Mouse (Mus musculus): Measurements from ENCODE around the gene Neu4. TPM values are rescaled to one million over a fixed set of nuclear protein-coding genes. Genes with fewer than 3 reads are reported as not detected.
"Not testable (repeated sequence)": the region's sequence is repeated elsewhere in the genome, so short reads cannot be mapped to it uniquely, and the experiment has no call there.

Neu4 gene
- not detected in 2 replicates for polyA plus RNA-seq (2015; fragmentation: Nextera tagmentation; extraction: Ambion mirVana)

GRCm38 (mm10) chr1:94020151-94020550 is at the start of gene Neu4:
Gene Neu4 (plus strand): TSS chr1:94020451.
- no peak for ATAC-seq
- Histone ChIP-seq H3K36me3 (ENCODE audit: insufficient read depth, low read length) (no peaks in the 10 kb centered on the region), H3K4me3 (ENCODE audit: low read depth, low read length) (no peak within 1 kb of the TSS), H3K27me3 (replicated peaks; ENCODE audit: insufficient read depth, low read length) (no peaks in the 10 kb centered on the region), H3K9ac (replicated peaks; ENCODE audit: low read depth) (no peak within 1 kb of the TSS), H3K9me3 (ENCODE audit: low read length) (no peaks in the 10 kb centered on the region), H3K4me1 (ENCODE audit: insufficient read depth, low read depth, low read length) (no peaks in the 10 kb centered on the region), H3K4me2 (replicated peaks; ENCODE audit: low read depth, low read length) (no peak within 1 kb of the TSS), H3K27ac (ENCODE audit: low read length) (no peak within 1 kb of the TSS)
- DNase-seq (ENCODE audit: low spot score), result no peak
- no peak for TF ChIP-seq CTCF (IDR thresholded peaks at IDR 0.05)
- no peak for TF ChIP-seq EP300 (IDR thresholded peaks at IDR 0.05)
- WGBS, result 81% methylated on average over 6 of the region's 6 CpGs

DNA sequence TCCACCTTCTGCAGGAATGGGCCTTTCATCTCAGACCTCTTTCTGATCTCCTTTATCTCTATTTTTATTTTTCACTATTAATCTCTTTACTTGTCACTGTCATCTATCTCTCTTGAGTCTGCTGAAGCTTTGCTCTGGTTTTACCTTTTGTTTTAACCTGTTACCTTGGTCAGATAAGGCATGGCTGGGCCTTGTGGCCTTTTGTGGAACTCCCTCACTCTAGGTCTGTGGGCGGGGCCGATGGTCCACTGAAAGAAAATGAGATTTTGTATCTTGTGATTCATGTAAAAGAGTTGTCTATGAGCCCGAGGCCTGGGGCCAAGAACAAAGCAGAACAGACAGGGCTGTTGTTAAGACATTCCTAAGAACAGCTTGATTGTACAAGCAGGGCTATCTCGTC is 49.5 kb upstream of the Neu4 start:
- not testable (repeated sequence) for DNase-seq (ENCODE audit: low spot score); H3K4me3 ChIP-seq (ENCODE audit: low read depth, low read length); H3K4me2 ChIP-seq (replicated peaks; ENCODE audit: low read depth, low read length); ATAC-seq; H3K4me1 ChIP-seq (ENCODE audit: insufficient read depth, low read depth, low read length); H3K9me3 ChIP-seq (ENCODE audit: low read length); H3K9ac ChIP-seq (replicated peaks; ENCODE audit: low read depth); H3K36me3 ChIP-seq (ENCODE audit: insufficient read depth, low read length); H3K27me3 ChIP-seq (replicated peaks; ENCODE audit: insufficient read depth, low read length); H3K27ac ChIP-seq (ENCODE audit: low read length)
- no CpG with 5 or more reads among the region's 4 CpGs for WGBS

DNA sequence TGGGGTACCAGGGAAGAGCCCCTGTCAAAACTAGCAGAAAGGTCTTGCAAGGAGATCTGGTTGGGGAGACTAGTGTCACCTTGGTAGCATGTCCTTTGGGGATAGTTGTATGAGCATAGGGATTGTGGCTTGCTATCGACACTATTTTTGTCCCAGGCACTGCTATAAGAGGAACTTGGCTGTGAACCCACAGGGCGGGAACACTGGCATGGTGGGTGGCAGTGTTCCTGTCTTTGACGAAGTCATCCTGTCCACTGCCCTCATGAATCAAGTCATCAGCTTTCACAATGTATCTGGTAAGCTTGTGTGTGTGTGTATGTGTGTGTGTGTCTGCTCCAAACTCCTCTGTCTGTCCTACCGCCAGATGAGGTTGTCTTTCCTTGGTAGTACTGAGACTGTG is 44.5 kb upstream of the Neu4 start:
- ATAC-seq; DNase-seq (ENCODE audit: low spot score); H3K36me3 ChIP-seq (ENCODE audit: insufficient read depth, low read length); H3K9me3 ChIP-seq (ENCODE audit: low read length); H3K9ac ChIP-seq (replicated peaks; ENCODE audit: low read depth); H3K4me2 ChIP-seq (replicated peaks; ENCODE audit: low read depth, low read length); H3K27me3 ChIP-seq (replicated peaks; ENCODE audit: insufficient read depth, low read length); H3K4me1 ChIP-seq (ENCODE audit: insufficient read depth, low read depth, low read length); H3K4me3 ChIP-seq (ENCODE audit: low read depth, low read length); H3K27ac ChIP-seq (ENCODE audit: low read length): not testable (repeated sequence)
- WGBS, result no CpG with 5 or more reads among the region's 4 CpGs

DNA sequence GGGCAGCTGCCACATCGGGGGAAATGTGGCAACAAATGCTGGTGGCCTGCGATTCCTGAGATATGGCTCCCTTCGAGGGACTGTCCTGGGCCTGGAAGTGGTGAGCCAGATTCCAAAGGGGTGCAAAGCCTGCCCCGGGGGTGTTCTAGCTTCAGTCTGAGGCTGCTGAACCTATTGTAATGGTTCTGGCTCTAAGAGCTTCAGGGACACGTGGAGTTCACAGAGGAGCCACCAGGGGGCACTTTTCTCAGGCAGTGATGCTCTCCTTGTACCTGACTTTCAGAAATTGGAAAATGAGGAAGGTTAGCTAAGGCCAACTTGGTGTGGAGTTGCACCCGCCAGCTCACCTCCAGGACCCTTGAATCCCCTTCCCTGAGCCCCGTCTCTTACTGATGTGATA is 42.0 kb upstream of the Neu4 start:
- H3K27me3 ChIP-seq (replicated peaks; ENCODE audit: insufficient read depth, low read length); ATAC-seq; DNase-seq (ENCODE audit: low spot score); H3K4me3 ChIP-seq (ENCODE audit: low read depth, low read length); H3K4me1 ChIP-seq (ENCODE audit: insufficient read depth, low read depth, low read length); H3K36me3 ChIP-seq (ENCODE audit: insufficient read depth, low read length); H3K4me2 ChIP-seq (replicated peaks; ENCODE audit: low read depth, low read length); H3K9me3 ChIP-seq (ENCODE audit: low read length); H3K27ac ChIP-seq (ENCODE audit: low read length); H3K9ac ChIP-seq (replicated peaks; ENCODE audit: low read depth): not testable (repeated sequence)
- no CpG with 5 or more reads among the region's 7 CpGs for WGBS

DNA sequence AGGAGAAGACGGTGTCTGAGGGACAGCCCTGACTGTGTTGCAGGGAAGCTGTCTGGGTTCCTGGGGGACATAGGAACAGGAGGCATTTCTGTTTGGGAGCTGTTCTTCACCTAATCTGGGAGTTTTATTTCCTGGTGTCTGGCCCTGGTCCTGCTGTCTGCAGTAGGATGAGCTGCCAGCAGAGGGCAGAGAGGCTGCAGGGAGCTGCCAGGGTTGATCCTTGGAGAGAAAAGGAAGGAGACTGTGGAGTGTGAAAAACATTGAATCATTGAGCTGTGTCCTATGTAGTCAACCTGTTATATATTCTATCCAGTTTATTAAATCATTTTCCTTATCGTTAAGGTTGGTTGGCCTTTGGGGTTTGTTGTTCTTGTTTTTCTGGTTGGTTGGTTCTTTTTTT is 39.3 kb upstream of the Neu4 start:
- DNase-seq (ENCODE audit: low spot score); H3K4me1 ChIP-seq (ENCODE audit: insufficient read depth, low read depth, low read length); H3K27ac ChIP-seq (ENCODE audit: low read length); H3K36me3 ChIP-seq (ENCODE audit: insufficient read depth, low read length); H3K9ac ChIP-seq (replicated peaks; ENCODE audit: low read depth); H3K9me3 ChIP-seq (ENCODE audit: low read length); H3K4me2 ChIP-seq (replicated peaks; ENCODE audit: low read depth, low read length); H3K4me3 ChIP-seq (ENCODE audit: low read depth, low read length); H3K27me3 ChIP-seq (replicated peaks; ENCODE audit: insufficient read depth, low read length): not testable (repeated sequence)
- ATAC-seq, result 0 out of 2 replicates have a peak, but pooled peaks have one; percentile 37
- WGBS, result no CpG with 5 or more reads among the region's 2 CpGs

GRCm38 (mm10) chr1:93986167-93986566 is 34.1 kb upstream of the Neu4 start:
- Histone ChIP-seq H3K27ac (ENCODE audit: low read length) (no peak overlapping the region), H3K27me3 (replicated peaks; ENCODE audit: insufficient read depth, low read length) (no peaks in the 10 kb centered on the region), H3K9me3 (ENCODE audit: low read length) (no peaks in the 10 kb centered on the region), H3K4me3 (ENCODE audit: low read depth, low read length) (no peak overlapping the region), H3K4me1 (ENCODE audit: insufficient read depth, low read depth, low read length) (no peaks in the 10 kb centered on the region), H3K36me3 (ENCODE audit: insufficient read depth, low read length) (no peaks in the 10 kb centered on the region), H3K4me2 (replicated peaks; ENCODE audit: low read depth, low read length) (no peak overlapping the region), H3K9ac (replicated peaks; ENCODE audit: low read depth) (no peak overlapping the region)
- DNase-seq (ENCODE audit: low spot score) (no peak), ATAC-seq (no peak)
- TF ChIP-seq EP300 (IDR thresholded peaks at IDR 0.05) (no peak), CTCF (IDR thresholded peaks at IDR 0.05) (no peak)
- 75% methylated on average over 3 of the region's 3 CpGs for WGBS

GRCm38 (mm10) chr1:93988786-93989185 is 31.5 kb upstream of the Neu4 start:
- H3K9me3 ChIP-seq (ENCODE audit: low read length), result no peaks in the 10 kb centered on the region
- no peak overlapping the region for H3K9ac ChIP-seq (replicated peaks; ENCODE audit: low read depth)
- 52% methylated on average over 3 of the region's 3 CpGs for WGBS
- ATAC-seq, result no peak
- H3K27ac ChIP-seq (ENCODE audit: low read length), result no peak overlapping the region
- no peak overlapping the region for H3K4me2 ChIP-seq (replicated peaks; ENCODE audit: low read depth, low read length)
- H3K27me3 ChIP-seq (replicated peaks; ENCODE audit: insufficient read depth, low read length), result no peaks in the 10 kb centered on the region
- H3K4me3 ChIP-seq (ENCODE audit: low read depth, low read length), result no peak overlapping the region
- TF ChIP-seq EP300 (IDR thresholded peaks at IDR 0.05) (no peak), CTCF (IDR thresholded peaks at IDR 0.05) (no peak)
- DNase-seq (ENCODE audit: low spot score), result no peak
- no peaks in the 10 kb centered on the region for H3K36me3 ChIP-seq (ENCODE audit: insufficient read depth, low read length)
- H3K4me1 ChIP-seq (ENCODE audit: insufficient read depth, low read depth, low read length), result no peaks in the 10 kb centered on the region

DNA sequence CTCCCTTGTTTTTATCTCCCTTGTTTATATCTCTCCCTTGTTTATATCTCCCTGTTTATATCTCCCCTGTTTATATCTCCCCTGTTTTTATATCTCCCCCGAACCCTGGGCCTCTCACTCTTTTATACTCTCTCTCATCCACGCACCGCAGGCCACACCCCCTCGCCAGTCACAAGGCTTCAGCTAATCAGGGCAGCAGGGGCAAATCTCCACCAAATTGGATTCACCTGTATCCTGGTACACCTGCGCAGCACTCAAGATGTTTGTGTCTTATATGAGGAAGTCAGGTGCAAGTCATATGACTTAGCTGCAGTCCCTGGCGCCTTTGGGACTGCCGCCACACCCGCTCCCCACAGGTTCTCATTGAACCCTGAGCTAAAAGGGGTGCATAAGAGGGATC is 30.0 kb upstream of the Neu4 start, which contains the start of gene Gal3st2c:
TSS of gene Gal3st2c (plus strand) at position 301 of the 400 bp plus-strand sequence.
- H3K4me3 ChIP-seq (ENCODE audit: low read depth, low read length); ATAC-seq: not testable (repeated sequence)
- 77% methylated on average over 7 of the region's 8 CpGs for WGBS

DNA sequence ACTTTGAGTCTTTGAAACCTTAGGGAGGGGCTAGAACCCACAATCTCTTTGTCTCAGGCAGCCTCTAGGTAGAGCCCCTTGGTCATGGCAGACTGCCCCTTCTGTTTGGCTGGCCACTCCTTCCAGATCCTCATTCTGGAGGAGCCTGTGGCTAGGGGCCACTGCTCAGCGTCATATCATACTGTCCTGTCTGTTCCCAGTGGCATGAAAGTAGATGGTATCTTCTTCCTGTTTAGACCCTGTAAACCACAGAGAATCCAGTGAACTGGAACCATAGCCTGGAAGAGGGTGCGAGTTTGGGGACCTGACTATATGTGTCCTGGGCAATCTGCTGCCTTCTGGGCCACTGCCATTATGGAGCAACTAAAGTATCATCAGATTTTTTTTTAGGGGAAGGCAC is 29.2 kb upstream of the Neu4 start:
- not testable (repeated sequence) for H3K36me3 ChIP-seq (ENCODE audit: insufficient read depth, low read length); H3K27ac ChIP-seq (ENCODE audit: low read length); H3K4me1 ChIP-seq (ENCODE audit: insufficient read depth, low read depth, low read length); H3K4me2 ChIP-seq (replicated peaks; ENCODE audit: low read depth, low read length); H3K4me3 ChIP-seq (ENCODE audit: low read depth, low read length); DNase-seq (ENCODE audit: low spot score); H3K27me3 ChIP-seq (replicated peaks; ENCODE audit: insufficient read depth, low read length); ATAC-seq; H3K9me3 ChIP-seq (ENCODE audit: low read length); H3K9ac ChIP-seq (replicated peaks; ENCODE audit: low read depth)
- whole genome bisulfite sequencing, result 77% methylated on average over 2 of the region's 2 CpGs

More for the DNA sequence above, 30.0 kb upstream of the Neu4 start, which contains the start of gene Gal3st2c:
- not testable (repeated sequence) for H3K4me2 ChIP-seq (replicated peaks; ENCODE audit: low read depth, low read length); H3K27ac ChIP-seq (ENCODE audit: low read length); DNase-seq (ENCODE audit: low spot score); H3K27me3 ChIP-seq (replicated peaks; ENCODE audit: insufficient read depth, low read length); H3K36me3 ChIP-seq (ENCODE audit: insufficient read depth, low read length); H3K9me3 ChIP-seq (ENCODE audit: low read length); H3K9ac ChIP-seq (replicated peaks; ENCODE audit: low read depth); H3K4me1 ChIP-seq (ENCODE audit: insufficient read depth, low read depth, low read length)

DNA sequence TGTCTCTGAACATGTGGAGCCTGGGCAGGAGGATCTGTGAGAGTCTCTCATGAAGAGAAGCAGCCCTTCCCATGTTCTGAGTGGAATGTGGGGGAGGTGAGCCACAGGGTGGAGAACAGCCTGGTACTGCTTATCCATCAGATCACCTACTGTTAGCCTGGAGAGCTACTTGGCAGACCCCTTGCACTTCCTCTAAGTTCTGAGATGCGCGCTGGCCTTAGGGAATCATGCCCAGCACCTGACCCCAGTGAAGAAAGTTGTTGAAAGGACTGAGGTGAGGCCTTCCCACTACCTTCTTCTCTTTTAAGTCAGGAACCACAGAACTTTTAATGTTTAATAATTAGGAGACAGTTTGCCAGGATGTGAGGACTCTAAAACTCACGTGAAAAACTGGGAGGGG is 28.8 kb upstream of the Neu4 start:
- H3K4me3 ChIP-seq (ENCODE audit: low read depth, low read length); H3K36me3 ChIP-seq (ENCODE audit: insufficient read depth, low read length); ATAC-seq; H3K27me3 ChIP-seq (replicated peaks; ENCODE audit: insufficient read depth, low read length); DNase-seq (ENCODE audit: low spot score); H3K4me2 ChIP-seq (replicated peaks; ENCODE audit: low read depth, low read length); H3K9ac ChIP-seq (replicated peaks; ENCODE audit: low read depth); H3K9me3 ChIP-seq (ENCODE audit: low read length); H3K27ac ChIP-seq (ENCODE audit: low read length); H3K4me1 ChIP-seq (ENCODE audit: insufficient read depth, low read depth, low read length): not testable (repeated sequence)
- 76% methylated on average over 3 of the region's 3 CpGs for WGBS
